Mouse (Mus musculus): Measurements from ENCODE around the gene Efna5. TPM values are rescaled to one million over a fixed set of nuclear protein-coding genes. Genes with fewer than 3 reads are reported as not detected.

Efna5 gene
- polyA plus RNA-seq, 1 experiment = 21.5 TPM

DNA sequence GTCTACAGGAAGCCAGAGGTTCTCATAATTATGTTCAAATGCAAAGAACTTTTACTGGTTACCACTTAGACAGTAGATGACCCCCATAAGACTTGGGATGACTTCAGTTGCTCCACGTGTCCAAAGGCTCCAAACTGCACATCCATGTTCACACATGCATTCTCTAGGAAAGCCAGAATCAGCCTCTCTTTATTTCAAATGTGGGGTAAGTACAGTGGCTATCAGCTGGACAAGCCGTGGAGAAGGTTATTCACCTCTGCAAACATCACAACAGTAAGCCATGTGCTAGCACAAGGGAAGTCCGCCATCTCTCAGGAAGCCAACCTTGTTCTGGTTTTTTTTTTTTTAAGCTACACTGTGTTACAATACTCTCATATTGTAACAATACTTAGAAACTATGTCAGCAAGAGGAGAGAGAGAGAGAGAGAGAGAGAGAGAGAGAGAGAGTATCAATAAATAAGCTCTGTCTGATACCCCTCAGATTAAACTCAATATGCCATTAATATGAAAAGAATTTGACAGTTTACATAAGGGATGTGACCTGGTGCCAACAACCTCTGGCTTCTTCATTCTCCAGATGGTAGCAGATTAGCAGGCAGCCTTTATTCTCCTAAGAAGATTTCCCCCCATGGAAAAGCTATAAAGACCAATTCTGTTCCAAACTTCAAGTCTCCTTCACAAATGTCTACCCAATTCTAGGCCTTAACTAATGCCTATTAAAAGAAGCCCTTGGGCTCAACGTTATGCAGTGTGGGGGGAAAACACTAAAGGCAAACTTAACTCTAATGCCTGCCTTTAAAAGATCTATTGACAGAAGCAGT is 95.1 kb downstream of the Efna5 start:
- TF ChIP-seq CTCF (IDR thresholded peaks at IDR 0.05; ENCODE audit: borderline replicate concordance, extremely low read depth, insufficient read depth, insufficient read length) (no peak), POLR2A (IDR thresholded peaks at IDR 0.05; ENCODE audit: borderline replicate concordance, extremely low read depth, insufficient read depth, insufficient read length, poor library complexity, severe bottlenecking) (no peak)
- DNase-seq (ENCODE audit: low read depth) = no peak

DNA sequence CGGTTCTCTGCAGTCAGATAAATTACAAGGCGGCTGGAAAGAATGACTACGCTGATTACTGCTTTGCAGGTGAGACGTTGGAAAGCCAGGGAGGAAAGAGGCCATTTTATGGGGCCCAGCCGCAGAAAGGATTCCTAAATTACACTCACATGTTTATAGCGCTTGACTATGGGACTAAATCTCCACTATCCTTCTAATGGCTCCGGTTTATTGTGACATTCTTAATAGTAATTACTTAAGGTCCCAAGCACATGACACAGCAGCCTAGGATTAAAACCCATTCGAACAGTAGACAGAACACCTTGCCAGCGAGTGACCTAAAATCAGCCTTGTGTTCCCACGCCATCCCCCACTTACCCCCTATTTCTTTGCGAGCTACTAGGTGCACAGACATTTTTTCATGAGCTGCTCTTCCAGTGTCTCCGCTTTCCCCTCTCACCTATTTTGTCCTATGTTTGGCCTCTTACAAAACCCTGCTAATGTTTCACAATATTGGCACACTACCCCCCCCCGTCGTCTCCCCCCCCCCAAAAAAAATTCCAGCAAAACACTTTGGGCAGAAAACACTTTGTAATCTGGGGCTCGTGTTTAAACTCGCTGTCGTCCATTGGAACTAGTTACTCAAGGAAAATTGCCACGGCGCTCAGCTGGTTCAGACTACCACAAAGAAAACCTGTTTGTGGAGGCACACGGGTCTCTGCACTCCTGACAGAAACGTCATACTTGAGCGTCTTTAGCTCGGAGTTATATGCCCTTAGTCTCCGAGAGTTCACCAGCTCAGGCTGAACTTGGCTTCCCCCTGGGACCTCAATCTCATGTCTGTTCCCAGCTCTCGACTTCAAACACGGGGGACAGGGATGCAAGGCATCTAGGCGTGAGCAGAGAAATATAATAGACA is 96.6 kb downstream of the Efna5 start:
- TF ChIP-seq CTCF (IDR thresholded peaks at IDR 0.05; ENCODE audit: borderline replicate concordance, extremely low read depth, insufficient read depth, insufficient read length) (no peak), POLR2A (IDR thresholded peaks at IDR 0.05; ENCODE audit: borderline replicate concordance, extremely low read depth, insufficient read depth, insufficient read length, poor library complexity, severe bottlenecking) (no peak)
- peak; percentile 54 for DNase-seq (ENCODE audit: low read depth)

DNA sequence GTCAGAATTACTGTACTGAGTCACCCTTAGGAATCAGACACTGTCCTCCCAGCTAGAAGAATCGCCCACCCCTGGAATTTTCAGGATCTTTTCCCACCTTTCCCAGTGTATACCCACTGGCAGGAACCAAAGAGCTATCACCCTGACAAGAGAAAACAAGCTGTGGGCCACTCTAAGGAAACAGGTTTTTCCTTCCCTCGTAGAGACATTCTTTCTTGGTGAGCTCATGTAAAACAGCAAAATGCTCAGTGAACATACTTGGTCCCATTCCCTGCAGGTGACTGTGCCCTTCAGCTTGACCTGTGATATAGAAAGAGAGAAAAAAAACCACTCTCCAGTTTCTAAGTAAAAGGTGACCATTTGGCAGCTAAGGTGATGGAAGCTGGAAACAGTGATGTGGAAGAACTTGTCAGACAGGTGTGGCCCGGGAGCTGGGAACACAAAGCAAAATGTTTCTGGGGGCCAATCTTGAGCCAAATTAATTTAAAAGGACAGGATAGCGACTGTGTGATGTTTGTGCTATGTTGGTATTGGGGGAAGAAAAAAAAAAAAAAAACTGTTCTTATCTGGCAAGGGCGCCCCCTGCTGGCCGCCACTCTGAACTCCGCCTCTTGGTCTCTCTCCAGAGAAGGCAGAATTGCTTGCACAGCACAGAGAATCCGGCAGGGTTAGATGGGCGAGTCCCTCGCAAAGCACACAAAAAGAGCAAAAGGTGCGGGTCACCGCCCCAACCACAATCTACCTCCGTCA is 97.4 kb downstream of the Efna5 start:
- DNase-seq (ENCODE audit: low read depth) = peak; percentile 92
- peak; percentile 90 for TF ChIP-seq CTCF (IDR thresholded peaks at IDR 0.05; ENCODE audit: borderline replicate concordance, extremely low read depth, insufficient read depth, insufficient read length)
- TF ChIP-seq POLR2A (IDR thresholded peaks at IDR 0.05; ENCODE audit: borderline replicate concordance, extremely low read depth, insufficient read depth, insufficient read length, poor library complexity, severe bottlenecking) = no peak

DNA sequence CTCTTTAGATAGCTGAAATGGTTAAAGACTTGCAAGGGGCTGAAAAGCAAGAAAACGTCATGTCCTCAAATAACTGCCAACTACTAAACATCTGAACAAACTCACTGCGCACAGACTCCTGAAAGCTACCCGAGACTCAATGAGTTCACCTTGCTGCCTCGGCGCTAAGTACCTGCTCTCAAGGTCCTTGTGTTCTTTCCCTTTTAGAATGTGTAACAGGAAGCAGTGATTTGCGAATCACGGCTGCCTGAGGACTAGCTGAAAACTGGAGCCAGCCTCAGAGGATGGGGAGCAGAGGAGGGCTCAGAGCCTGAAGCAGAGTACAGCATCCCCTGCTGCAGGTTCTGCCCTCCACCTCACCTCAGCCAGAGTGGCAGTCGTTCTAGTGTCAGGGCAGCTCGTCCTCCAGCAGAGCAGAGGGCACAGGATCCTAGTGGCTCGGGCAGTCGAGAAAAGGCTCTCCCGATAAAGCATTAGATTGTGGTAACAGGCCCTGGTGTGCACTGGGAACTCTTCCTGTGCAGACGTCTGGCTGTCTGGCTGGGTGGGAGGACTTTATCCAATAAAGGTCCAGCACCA is 98.2 kb downstream of the Efna5 start:
- no peak for TF ChIP-seq CTCF (IDR thresholded peaks at IDR 0.05; ENCODE audit: borderline replicate concordance, extremely low read depth, insufficient read depth, insufficient read length)
- TF ChIP-seq POLR2A (IDR thresholded peaks at IDR 0.05; ENCODE audit: borderline replicate concordance, extremely low read depth, insufficient read depth, insufficient read length, poor library complexity, severe bottlenecking) = no peak

DNA sequence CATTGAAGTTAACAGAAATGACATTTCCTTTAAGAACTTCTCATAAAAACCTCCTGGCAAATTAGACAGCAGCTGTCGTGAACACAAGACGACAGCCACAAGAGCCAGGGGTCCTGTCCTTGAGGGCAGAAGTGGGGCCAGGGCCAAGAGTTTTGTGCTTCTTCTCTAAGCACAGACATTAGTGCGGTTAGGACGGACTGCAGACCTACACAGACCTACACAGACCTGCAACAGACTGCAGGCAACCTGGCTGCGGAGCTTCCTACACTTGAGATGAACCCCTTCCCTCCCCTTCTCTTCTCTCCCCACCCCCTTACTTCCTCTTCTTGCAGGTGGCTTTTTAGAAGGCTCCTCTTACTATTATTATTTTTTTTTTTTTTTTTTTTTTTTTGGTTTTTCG is 100.0 kb downstream of the Efna5 start:
- TF ChIP-seq POLR2A (IDR thresholded peaks at IDR 0.05; ENCODE audit: borderline replicate concordance, extremely low read depth, insufficient read depth, insufficient read length, poor library complexity, severe bottlenecking) (no peak), CTCF (IDR thresholded peaks at IDR 0.05; ENCODE audit: borderline replicate concordance, extremely low read depth, insufficient read depth, insufficient read length) (no peak)
- DNase-seq (ENCODE audit: low read depth) = no peak

More for the DNA sequence above, 98.2 kb downstream of the Efna5 start:
- no peak for DNase-seq (ENCODE audit: low read depth)

DNA sequence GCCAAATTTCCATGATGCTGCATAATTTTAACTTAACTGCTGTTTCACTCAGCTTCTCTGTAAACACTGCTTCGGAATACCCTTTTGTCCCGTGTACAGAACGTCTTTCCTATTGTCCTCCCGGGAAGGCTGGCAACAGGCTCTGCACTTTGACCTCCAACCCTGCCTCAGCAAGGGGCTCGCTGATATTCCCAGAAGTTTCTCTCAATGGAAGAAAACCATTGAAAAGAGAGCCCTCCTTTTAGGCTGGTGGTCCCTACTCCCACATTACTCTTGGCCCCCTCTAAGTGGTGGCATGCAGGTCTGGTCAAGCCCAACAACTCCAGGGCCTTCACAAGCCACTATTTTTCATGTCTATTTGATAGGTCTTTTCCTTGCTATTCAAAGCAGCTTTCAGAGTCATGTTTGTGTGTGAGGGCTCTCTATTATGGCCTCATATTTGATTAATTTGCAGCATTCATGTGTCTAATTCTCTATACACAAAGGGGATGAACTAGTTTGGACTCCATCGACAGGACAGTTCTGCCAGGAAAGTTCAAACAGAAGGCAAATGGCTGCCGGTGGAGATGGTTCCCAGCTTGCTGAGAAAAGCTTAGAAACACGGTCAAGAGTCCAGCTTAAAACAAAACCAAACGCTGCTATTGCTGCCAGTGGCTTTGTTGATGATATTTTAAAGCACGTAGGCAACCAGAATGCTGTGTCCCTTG is 103.1 kb downstream of the Efna5 start:
- TF ChIP-seq CTCF (IDR thresholded peaks at IDR 0.05; ENCODE audit: borderline replicate concordance, extremely low read depth, insufficient read depth, insufficient read length) (no peak), POLR2A (IDR thresholded peaks at IDR 0.05; ENCODE audit: borderline replicate concordance, extremely low read depth, insufficient read depth, insufficient read length, poor library complexity, severe bottlenecking) (no peak)
- no peak for DNase-seq (ENCODE audit: low read depth)

DNA sequence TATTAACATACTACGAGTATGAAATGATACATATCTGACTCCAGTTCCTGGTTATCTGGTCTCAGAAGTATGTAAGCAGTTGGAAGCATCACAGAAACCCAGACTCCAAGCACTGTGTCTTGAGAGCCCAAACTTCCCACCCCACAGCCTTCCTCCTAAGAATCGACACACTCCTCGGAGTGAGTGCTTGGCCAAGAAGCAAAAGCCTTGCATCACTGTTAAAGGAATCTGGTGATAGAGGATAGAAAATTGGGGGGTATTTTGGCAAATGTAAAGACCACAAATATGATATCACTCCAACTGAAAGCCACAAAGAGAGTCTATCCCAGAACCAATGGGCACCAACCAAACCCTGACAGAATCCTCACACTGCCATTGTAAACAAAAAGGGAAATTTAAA is 104.4 kb downstream of the Efna5 start:
- TF ChIP-seq CTCF (IDR thresholded peaks at IDR 0.05; ENCODE audit: borderline replicate concordance, extremely low read depth, insufficient read depth, insufficient read length) = no peak
- no peak for TF ChIP-seq POLR2A (IDR thresholded peaks at IDR 0.05; ENCODE audit: borderline replicate concordance, extremely low read depth, insufficient read depth, insufficient read length, poor library complexity, severe bottlenecking)

DNA sequence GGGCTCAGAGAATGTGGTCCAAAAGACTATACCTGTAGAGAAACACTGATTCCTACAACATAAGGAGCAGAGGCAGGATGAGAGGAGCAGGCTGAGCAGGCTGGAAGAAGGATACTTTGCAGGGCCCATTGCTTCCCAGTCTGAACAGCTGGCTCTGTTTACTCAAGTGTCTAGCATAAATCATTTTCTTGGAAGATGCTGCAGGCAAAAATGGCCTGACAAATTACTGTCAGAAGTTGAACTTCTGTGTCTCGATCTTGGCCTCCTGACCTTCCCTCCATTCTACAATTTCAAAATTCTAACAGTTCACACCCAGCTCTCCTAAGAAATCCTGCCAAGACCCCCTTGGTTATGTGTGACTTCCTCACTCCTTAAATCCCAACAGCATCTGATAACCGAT is 105.1 kb downstream of the Efna5 start:
- TF ChIP-seq CTCF (IDR thresholded peaks at IDR 0.05; ENCODE audit: borderline replicate concordance, extremely low read depth, insufficient read depth, insufficient read length) (no peak), POLR2A (IDR thresholded peaks at IDR 0.05; ENCODE audit: borderline replicate concordance, extremely low read depth, insufficient read depth, insufficient read length, poor library complexity, severe bottlenecking) (no peak)
- DNase-seq (ENCODE audit: low read depth) = no peak

More for the DNA sequence above, 104.4 kb downstream of the Efna5 start:
- no peak for DNase-seq (ENCODE audit: low read depth)

DNA sequence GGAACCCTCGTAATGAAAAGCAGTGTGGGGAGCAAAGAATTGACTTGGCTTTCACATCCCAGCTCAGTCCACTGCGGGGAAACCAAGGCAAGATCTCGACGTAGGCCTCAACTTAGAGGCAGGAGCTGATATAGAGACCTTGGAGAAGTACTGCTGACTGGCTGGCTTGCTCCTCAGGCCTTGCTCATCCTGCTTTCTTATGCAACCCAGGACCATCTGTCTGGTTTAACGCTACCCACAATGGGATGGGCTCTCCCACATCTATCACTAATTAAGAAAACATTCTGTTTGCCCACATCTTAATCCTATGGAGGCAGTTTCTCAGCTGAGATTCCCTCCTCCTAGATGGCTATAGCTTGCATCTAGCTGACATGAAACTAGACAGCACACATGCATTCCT is 105.7 kb downstream of the Efna5 start:
- TF ChIP-seq CTCF (IDR thresholded peaks at IDR 0.05; ENCODE audit: borderline replicate concordance, extremely low read depth, insufficient read depth, insufficient read length) (no peak), POLR2A (IDR thresholded peaks at IDR 0.05; ENCODE audit: borderline replicate concordance, extremely low read depth, insufficient read depth, insufficient read length, poor library complexity, severe bottlenecking) (no peak)
- DNase-seq (ENCODE audit: low read depth) = no peak

DNA sequence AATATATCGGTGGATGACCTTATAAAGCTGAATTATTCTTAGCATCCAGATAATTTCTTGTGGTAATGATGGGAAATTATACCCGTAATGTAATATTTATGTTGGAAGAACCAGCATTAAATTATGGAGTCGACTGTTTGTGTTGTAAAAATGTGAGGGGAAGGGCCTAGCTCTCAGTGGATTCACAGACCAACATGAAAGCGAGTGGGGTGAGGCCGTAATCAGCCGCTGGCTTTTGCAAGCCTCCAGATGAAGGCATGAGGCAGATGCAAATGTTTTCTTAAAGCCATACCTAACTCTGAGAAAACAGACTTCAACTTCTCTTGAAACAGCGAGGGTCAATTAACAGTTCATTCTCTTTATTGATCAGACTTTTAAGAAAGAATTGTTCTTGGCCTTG is 106.4 kb downstream of the Efna5 start:
- TF ChIP-seq CTCF (IDR thresholded peaks at IDR 0.05; ENCODE audit: borderline replicate concordance, extremely low read depth, insufficient read depth, insufficient read length) (no peak), POLR2A (IDR thresholded peaks at IDR 0.05; ENCODE audit: borderline replicate concordance, extremely low read depth, insufficient read depth, insufficient read length, poor library complexity, severe bottlenecking) (no peak)
- no peak for DNase-seq (ENCODE audit: low read depth)

All from brain, embryonic 14.5 days (tissue).